Mouse (Mus musculus) lung, postnatal 25 days (tissue): ENCODE results near the gene Dcbld2.
A peak's percentile ranks its signal among the peaks of the same experiment; 100 is the strongest.

ENCODE experiments used
- DNase-seq: peaks from one replicate; pipeline ENCODE4 v3.0.0; 2022; ENCODE audit warnings: low spot score

Gene Dcbld2

GRCm38 (mm10) chr16:58496791-58497190 is 88.5 kb downstream of the Dcbld2 start:
- no peak for DNase-seq

- DNase-seq = peak; percentile 68
These were observed 89.9 kb downstream of the Dcbld2 start for GRCm38 (mm10) chr16:58497886-58498713.

GRCm38 (mm10) chr16:58499172-58499584 is 90.9 kb downstream of the Dcbld2 start:
- no peak for DNase-seq

- no peak for DNase-seq
These were observed 91.4 kb downstream of the Dcbld2 start for GRCm38 (mm10) chr16:58499650-58500049.

GRCm38 (mm10) chr16:58501760-58502301 is 93.6 kb downstream of the Dcbld2 start:
- peak; percentile 66 for DNase-seq

GRCm38 (mm10) chr16:58502566-58502965 is 94.3 kb downstream of the Dcbld2 start:
- DNase-seq = no peak

- no peak for DNase-seq
These were observed 96.7 kb downstream of the Dcbld2 start for GRCm38 (mm10) chr16:58504945-58505344.

- DNase-seq = peak; percentile 72
These were observed 104.0 kb downstream of the Dcbld2 start for GRCm38 (mm10) chr16:58512181-58512761.

GRCm38 (mm10) chr16:58512887-58513286 is 104.6 kb downstream of the Dcbld2 start:
- no peak for DNase-seq

GRCm38 (mm10) chr16:58513755-58514154 is 105.5 kb downstream of the Dcbld2 start:
- no peak for DNase-seq

GRCm38 (mm10) chr16:58514565-58514964 is 106.3 kb downstream of the Dcbld2 start:
- peak; percentile 62 for DNase-seq

- DNase-seq = no peak
These were observed 107.9 kb downstream of the Dcbld2 start for GRCm38 (mm10) chr16:58516161-58516560.

GRCm38 (mm10) chr16:58516960-58517798 is 108.9 kb downstream of the Dcbld2 start:
- DNase-seq = no peak
